Mouse (Mus musculus) megakaryocyte, adult 5-6 weeks (primary cell): ENCODE data around the gene Ccdc33. TPM values are rescaled to one million over a fixed set of nuclear protein-coding genes. Genes with fewer than 3 reads are reported as not detected.
A peak's percentile ranks its signal among the peaks of the same experiment; 100 is the strongest.

Experiments used
- ATAC-seq: 2 replicates; pipeline ENCODE4 v1.8.0; 2016; ENCODE audit warnings: mild to moderate bottlenecking, inconsistent platforms; ENCODE audit not compliant: poor library complexity, severe bottlenecking
- total RNA-seq, 2 experiments: library from RNA; stranded (forward) in 1 of 2; stranded (reverse) in 1 of 2; fragments of 153-499, 151-499 nt in 1 of 2; fragments of 221-1000, 200-1000 nt in 1 of 2; gene quantifications; 2 replicates each; pipeline versions ENCODE4 v1.2.3 to v1.2.4; 2015 to 2017

Ccdc33 gene
- total RNA-seq, 2 experiments from 2014 or later = not detected

- ATAC-seq = no peak
Measured at GRCm38 (mm10) chr9:58049861-58050260, 68.8 kb downstream of the Ccdc33 start.

GRCm38 (mm10) chr9:58049186-58049585, 69.4 kb downstream of the Ccdc33 start:
- ATAC-seq = no peak

GRCm38 (mm10) chr9:58048621-58049020, 70.0 kb downstream of the Ccdc33 start:
- ATAC-seq = no peak

- ATAC-seq = no peak
Measured at GRCm38 (mm10) chr9:58047061-58047460, 71.6 kb downstream of the Ccdc33 start.

- ATAC-seq = no peak
Measured at GRCm38 (mm10) chr9:58045646-58046045, 73.0 kb downstream of the Ccdc33 start.

GRCm38 (mm10) chr9:58044828-58045227, 73.8 kb downstream of the Ccdc33 start:
- ATAC-seq = no peak

GRCm38 (mm10) chr9:58043496-58044017, 75.1 kb downstream of the Ccdc33 start:
- ATAC-seq = no peak

GRCm38 (mm10) chr9:58042391-58042790, 76.2 kb downstream of the Ccdc33 start:
- no peak for ATAC-seq

- no peak for ATAC-seq
Measured at GRCm38 (mm10) chr9:58040977-58041376, 77.6 kb downstream of the Ccdc33 start.

GRCm38 (mm10) chr9:58038500-58039168, 80.0 kb downstream of the Ccdc33 start:
- ATAC-seq = peak; percentile 76

- ATAC-seq = no peak
Measured at GRCm38 (mm10) chr9:58036961-58037360, 81.7 kb downstream of the Ccdc33 start.

- ATAC-seq = no peak
Measured at GRCm38 (mm10) chr9:58035951-58036698, 82.5 kb downstream of the Ccdc33 start.

- ATAC-seq = no peak
Measured at GRCm38 (mm10) chr9:58035519-58035918, 83.1 kb downstream of the Ccdc33 start.

- ATAC-seq = no peak
Measured at GRCm38 (mm10) chr9:58031895-58032294, 86.7 kb downstream of the Ccdc33 start.

GRCm38 (mm10) chr9:58029635-58030034, 89.0 kb downstream of the Ccdc33 start:
- ATAC-seq = no peak

GRCm38 (mm10) chr9:58028841-58029240, 89.8 kb downstream of the Ccdc33 start:
- ATAC-seq = no peak

GRCm38 (mm10) chr9:58027426-58028180, 91.0 kb downstream of the Ccdc33 start:
- ATAC-seq = no peak

- no peak for ATAC-seq
Measured at GRCm38 (mm10) chr9:58025995-58026394, 92.6 kb downstream of the Ccdc33 start.

GRCm38 (mm10) chr9:58018385-58018784, 100.2 kb downstream of the Ccdc33 start:
- no peak for ATAC-seq

GRCm38 (mm10) chr9:58016962-58017361, 101.7 kb downstream of the Ccdc33 start:
- no peak for ATAC-seq

GRCm38 (mm10) chr9:58015856-58016255, 102.8 kb downstream of the Ccdc33 start:
- ATAC-seq = no peak
